Mouse (Mus musculus) olfactory bulb, adult 2 months (tissue): ENCODE data around the gene Sdc4. TPM values are rescaled to one million over a fixed set of nuclear protein-coding genes. Genes with fewer than 3 reads are reported as not detected.

Experiments
- H3K27ac ChIP-seq: fragments of 200-500 bp; 2 replicates; pipeline ENCODE4 v1.5.1; 2012; ENCODE audit warnings: low read depth, low read length; ENCODE audit not compliant: insufficient read depth
- H3K4me1 ChIP-seq: fragments of 200-500 bp; 2 replicates; pipeline ENCODE4 v1.6.1; 2012; ENCODE audit warnings: low read length; ENCODE audit not compliant: control insufficient read depth, insufficient read depth
- H3K4me3 ChIP-seq: fragments of 200-500 bp; 2 replicates; pipeline ENCODE4 v1.5.1; 2012; ENCODE audit warnings: mild to moderate bottlenecking, low read depth, low read length, moderate library complexity; ENCODE audit not compliant: insufficient read depth
- CTCF ChIP-seq: fragments of 200-500 bp; IDR thresholded peaks from 2 replicates; pipeline ENCODE4 v1.5.1; 2012; ENCODE audit warnings: low read depth, mild to moderate bottlenecking, low read length, moderate library complexity; ENCODE audit not compliant: insufficient read depth
- POLR2A ChIP-seq: fragments of 200-500 bp; IDR thresholded peaks from 2 replicates; pipeline ENCODE4 v1.6.1; 2012; ENCODE audit warnings: mild to moderate bottlenecking, low read depth, low read length, moderate library complexity; ENCODE audit not compliant: insufficient read depth
- WGBS: fragments of 180-500 bp; shearing (Covaris S2); methylation state at CpG from one replicate; pipeline ENCODE4 v1.1.7; 2018; 5-methylcytosine and 5-hydroxymethylcytosine counted together
- polyA plus RNA-seq: library from polyadenylated mRNA; stranded (reverse); fragments of >200 nt; gene quantifications from 2 replicates; pipeline ENCODE4 v1.2.4, GENCODE M21; 2012; ENCODE audit warnings: low replicate concordance; ENCODE audit not compliant: missing spikeins, insufficient read depth, insufficient read length

Gene Sdc4
- polyA plus RNA-seq, 1 experiment, result 124 TPM

GRCm38 (mm10) chr2:164418308-164418875 lies 25.3 kb downstream of the Sdc4 start:
- Histone ChIP-seq H3K4me3 (no peak overlapping the region), H3K27ac (no peak overlapping the region), H3K4me1 (peaks cover 5% of the 10 kb centered on the region; the same call in 1 of the 2 replicates)
- 40% methylated on average over 3 of the region's 3 CpGs for WGBS
- no peak for TF ChIP-seq POLR2A
- TF ChIP-seq CTCF, result no peak

- H3K4me1 ChIP-seq, result peaks cover 5% of the 10 kb centered on the region; the same call in 1 of the 2 replicates
- WGBS, result 1% methylated on average over 2 of the region's 2 CpGs
- no peak overlapping the region for H3K27ac ChIP-seq
- no peak overlapping the region for H3K4me3 ChIP-seq
- no peak for TF ChIP-seq POLR2A
- no peak for TF ChIP-seq CTCF
These were observed 26.5 kb downstream of the Sdc4 start for GRCm38 (mm10) chr2:164417198-164417597.

- Histone ChIP-seq H3K4me3 (no peak overlapping the region), H3K4me1 (peaks cover 5% of the 10 kb centered on the region; the same call in 1 of the 2 replicates), H3K27ac (no peak overlapping the region)
- TF ChIP-seq CTCF (no peak), POLR2A (no peak)
- WGBS, result 75% methylated on average over 10 of the region's 10 CpGs
These were observed 29.1 kb downstream of the Sdc4 start for GRCm38 (mm10) chr2:164414581-164414980.

GRCm38 (mm10) chr2:164414167-164414566 lies 29.5 kb downstream of the Sdc4 start:
- TF ChIP-seq POLR2A, result no peak
- TF ChIP-seq CTCF, result no peak
- no peak overlapping the region for H3K4me3 ChIP-seq
- WGBS, result 28% methylated on average over 28 of the region's 28 CpGs
- no peak overlapping the region for H3K27ac ChIP-seq
- peaks cover 5% of the 10 kb centered on the region; the same call in 1 of the 2 replicates for H3K4me1 ChIP-seq

- 2% methylated on average over 22 of the region's 22 CpGs for WGBS
These were observed 36.0 kb downstream of the Sdc4 start for GRCm38 (mm10) chr2:164407708-164408107.

GRCm38 (mm10) chr2:164405519-164405918 lies 38.2 kb downstream of the Sdc4 start:
- H3K27ac ChIP-seq, result no peak overlapping the region
- no peak overlapping the region for H3K4me3 ChIP-seq
- peaks cover 24% of the 10 kb centered on the region for H3K4me1 ChIP-seq
- no peak for TF ChIP-seq CTCF
- TF ChIP-seq POLR2A, result no peak
- 50% methylated on average over 5 of the region's 5 CpGs for WGBS

More at GRCm38 (mm10) chr2:164407708-164408107, 36.0 kb downstream of the Sdc4 start:
- TF ChIP-seq POLR2A (no peak), CTCF (peak; percentile 92)
- Histone ChIP-seq H3K4me1 (peaks cover 20% of the 10 kb centered on the region), H3K4me3 (no peak overlapping the region), H3K27ac (no peak overlapping the region)

GRCm38 (mm10) chr2:164405060-164405459 lies 38.6 kb downstream of the Sdc4 start, which contains the start of gene Matn4:
Gene Matn4, minus strand, starts transcription at chr2:164405160.
- Histone ChIP-seq H3K27ac (no peak within 1 kb of the TSS), H3K4me3 (peak within 1 kb of the TSS; percentile 18), H3K4me1 (peaks cover 27% of the 10 kb centered on the region)
- TF ChIP-seq CTCF (no peak), POLR2A (no peak)
- 22% methylated on average over 9 of the region's 9 CpGs for WGBS

GRCm38 (mm10) chr2:164404082-164404990 lies 39.4 kb downstream of the Sdc4 start:
- TF ChIP-seq CTCF (no peak), POLR2A (no peak)
- WGBS, result 7% methylated on average over 49 of the region's 49 CpGs
- H3K4me1 ChIP-seq, result peaks cover 30% of the 10 kb centered on the region
- H3K4me3 ChIP-seq, result peak overlapping the region; percentile 18
- no peak overlapping the region for H3K27ac ChIP-seq

GRCm38 (mm10) chr2:164403396-164404081 lies 40.1 kb downstream of the Sdc4 start:
- no peak for TF ChIP-seq POLR2A
- TF ChIP-seq CTCF, result no peak
- H3K27ac ChIP-seq, result no peak overlapping the region
- H3K4me1 ChIP-seq, result peaks cover 30% of the 10 kb centered on the region
- 31% methylated on average over 14 of the region's 14 CpGs for WGBS
- 0 out of 2 replicates have a peak overlapping the region, but pooled peaks have one; percentile 8 for H3K4me3 ChIP-seq
